Mouse (Mus musculus) embryo, embryonic 9.5 days (tissue): ENCODE measurements around the gene Phykpl.
"Not testable (repeated sequence)": the region's sequence is repeated elsewhere in the genome, so short reads cannot be mapped to it uniquely, and the experiment has no call there.

Experiments used
- DNase-seq: peaks from one replicate; pipeline ENCODE4 v3.0.0-alpha.2; 2017; ENCODE audit errors: extremely low spot score

Phykpl gene

GRCm38 (mm10) chr11:51586411-51586810, 1.9 kb downstream of the Phykpl start:
- no peak for DNase-seq

DNA sequence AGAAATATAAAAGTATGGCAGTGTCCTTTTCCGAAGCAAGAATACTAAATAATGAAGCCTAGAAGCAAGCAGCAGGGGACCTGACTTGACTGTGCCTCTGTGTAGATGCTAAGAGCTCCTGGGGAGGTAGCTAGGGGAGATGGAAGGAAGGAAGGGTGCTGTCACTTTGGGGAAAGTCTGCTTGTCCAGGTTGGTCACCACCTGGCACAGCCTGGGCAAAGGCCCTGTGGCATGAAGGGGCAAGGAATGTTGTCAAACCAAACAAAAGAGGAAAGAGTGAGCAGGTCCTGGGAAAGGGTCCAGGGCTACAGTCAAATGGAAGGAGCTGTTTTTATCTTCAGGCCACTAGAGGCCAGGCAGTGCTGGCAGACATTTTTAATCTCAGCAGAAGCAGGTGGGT, 2.5 kb downstream of the Phykpl start:
- no peak for DNase-seq

GRCm38 (mm10) chr11:51588833-51589232, 4.3 kb downstream of the Phykpl start:
- DNase-seq = no peak

DNA sequence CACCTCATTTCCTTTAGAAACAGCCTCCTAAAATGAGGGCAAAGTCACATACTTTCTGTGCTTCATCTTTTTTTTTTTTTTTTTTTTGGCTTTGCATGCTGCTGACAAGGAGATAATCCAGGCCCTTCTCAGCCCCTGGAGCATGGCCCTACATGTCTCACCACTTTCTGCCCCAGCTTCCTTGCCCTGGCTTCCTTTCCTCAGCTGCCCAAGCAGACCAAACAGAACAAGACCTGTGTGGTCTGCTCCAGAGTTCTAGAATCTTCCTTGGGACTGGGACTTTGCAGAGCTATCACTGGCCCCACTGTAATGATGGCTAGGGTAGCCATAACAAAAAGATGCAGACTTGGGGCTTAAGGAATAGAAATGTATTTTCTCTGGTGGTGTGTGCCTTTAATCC, 5.4 kb downstream of the Phykpl start:
- DNase-seq = no peak

DNA sequence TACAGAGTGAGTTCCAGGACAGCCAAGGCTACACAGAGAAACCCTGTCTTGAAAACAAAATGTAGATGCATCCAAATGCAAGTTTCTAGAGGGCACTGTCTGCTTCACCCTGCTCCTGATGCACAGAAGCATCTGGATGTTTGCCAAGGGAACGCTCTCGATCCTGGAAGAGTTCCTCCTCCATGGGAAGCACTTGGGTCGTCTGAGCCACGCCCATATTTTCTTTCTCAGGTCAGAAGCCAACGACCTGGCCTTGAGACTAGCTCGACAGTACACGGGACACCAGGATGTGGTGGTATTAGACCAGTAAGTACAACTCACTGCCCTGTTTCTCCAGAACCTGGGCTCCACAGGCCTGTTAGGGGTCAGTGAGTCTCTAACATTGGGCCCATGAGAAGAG, 6.6 kb downstream of the Phykpl start:
- no peak for DNase-seq

DNA sequence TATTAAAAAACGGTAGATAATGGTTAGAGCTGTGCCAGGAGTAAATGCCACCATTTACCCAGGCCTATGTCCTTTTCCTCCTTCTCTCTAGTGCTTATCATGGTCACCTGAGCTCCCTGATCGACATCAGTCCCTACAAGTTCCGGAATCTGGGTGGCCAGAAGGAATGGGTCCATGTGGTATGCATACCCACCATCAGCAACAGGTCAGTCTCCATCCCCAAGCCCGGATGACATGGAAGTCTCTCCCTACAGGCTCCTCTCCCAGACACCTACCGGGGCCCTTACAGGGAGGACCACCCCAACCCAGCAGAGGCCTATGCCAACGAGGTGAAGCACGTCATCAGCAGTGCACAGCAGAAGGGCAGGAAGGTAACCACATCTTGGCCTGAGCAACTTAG, 7.4 kb downstream of the Phykpl start:
- DNase-seq = no peak

DNA sequence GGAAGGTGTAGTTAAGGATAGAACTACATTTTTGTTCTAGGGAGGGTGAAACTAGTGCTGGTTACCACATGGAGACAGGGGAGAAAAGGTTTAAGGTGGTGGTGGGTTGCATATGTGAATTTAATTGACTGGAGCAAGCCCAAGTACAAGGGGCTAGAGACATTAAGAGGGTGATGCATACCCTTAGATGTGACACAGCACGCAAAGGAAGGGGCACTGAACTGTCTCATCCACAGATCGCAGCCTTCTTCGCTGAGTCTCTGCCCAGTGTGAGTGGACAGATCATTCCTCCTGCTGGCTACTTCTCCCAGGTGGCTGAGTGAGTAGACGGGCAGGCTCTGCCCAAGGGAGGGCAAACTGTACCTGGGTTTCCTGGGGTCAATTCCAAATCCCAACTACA, 8.8 kb downstream of the Phykpl start:
- DNase-seq = no peak

DNA sequence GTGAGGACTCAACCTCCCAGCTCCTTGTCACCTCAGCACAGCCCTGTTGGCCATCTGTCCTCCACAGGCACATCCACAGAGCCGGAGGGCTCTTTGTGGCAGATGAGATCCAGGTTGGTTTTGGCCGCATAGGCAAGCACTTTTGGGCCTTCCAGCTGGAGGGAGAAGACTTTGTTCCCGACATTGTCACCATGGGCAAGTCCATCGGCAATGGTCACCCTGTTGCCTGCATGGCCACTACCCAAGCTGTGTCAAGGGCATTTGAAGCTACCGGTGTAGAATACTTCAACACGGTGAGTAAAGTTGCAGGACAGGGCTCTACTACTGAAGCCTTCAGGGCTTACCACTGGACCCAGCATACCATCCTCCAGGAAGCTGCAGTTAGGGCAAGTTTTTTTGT, 9.3 kb downstream of the Phykpl start:
- DNase-seq = no peak

- no peak for DNase-seq
Observed at GRCm38 (mm10) chr11:51594715-51595350, 10.3 kb downstream of the Phykpl start.

- no peak for DNase-seq
Observed at GRCm38 (mm10) chr11:51595459-51596083, 11.0 kb downstream of the Phykpl start.

DNA sequence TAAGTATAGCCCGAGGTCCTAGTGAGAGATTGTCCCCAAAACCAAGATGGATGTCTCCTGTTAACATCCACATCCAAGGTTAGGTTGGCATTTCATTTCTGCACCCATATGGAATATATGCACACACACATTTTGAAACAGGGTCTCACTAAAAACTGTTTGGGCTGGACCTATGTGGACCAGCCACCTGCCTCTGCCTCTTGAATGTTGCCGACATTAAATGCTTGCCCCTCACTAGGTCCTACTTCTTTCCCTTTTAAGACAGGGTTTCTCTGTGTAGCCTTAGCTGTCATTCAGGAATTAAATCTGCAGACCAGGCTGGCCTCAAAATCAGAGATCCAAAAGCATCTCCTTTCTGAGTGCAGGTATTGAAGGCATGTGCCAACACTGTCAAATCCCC, 13.0 kb downstream of the Phykpl start:
- no peak for DNase-seq

- DNase-seq = no peak
Observed at GRCm38 (mm10) chr11:51602253-51602652, 17.7 kb downstream of the Phykpl start.

DNA sequence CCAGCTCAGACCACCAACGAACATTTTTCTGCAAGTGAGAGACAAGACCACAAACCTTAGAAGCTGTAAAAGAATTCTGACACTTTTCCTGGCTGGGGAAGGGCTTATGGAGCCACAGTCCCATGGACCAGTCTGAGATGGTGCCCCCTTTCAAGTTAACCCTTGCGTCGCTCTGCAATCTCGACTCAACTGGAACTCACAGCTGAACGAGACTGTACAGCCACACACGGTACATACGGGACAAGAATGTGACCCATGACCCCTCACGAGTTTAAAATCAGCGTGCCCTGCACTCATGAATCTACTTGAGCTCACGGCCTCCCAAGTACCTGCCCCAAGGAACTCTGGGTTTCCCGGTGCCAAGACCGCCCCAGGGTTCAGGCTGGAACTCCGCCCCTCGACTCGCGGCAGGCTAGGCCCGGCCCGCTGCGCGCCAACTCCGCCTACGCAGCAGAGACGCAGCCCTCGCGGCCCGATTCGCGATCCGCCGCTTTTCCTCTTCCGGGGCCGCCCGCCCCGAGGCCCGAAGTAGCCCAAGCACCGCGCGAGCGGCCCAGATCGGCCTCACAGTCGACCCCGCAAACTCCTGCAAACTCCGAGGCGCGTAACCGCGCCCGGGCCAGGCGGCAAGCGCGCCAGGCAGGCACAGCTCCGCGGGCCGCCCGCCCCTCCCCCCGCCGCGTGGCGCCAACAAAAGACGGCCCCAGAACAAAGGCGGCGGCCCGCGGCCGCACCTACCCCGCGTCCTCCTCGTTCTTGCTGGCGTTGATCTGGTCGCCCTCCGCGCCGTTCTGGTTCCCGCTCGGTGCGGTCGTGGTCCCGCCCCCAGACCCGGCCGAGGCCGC, 21.3 kb downstream of the Phykpl start:
- peak; percentile 78 for DNase-seq

GRCm38 (mm10) chr11:51606447-51607095, 22.0 kb downstream of the Phykpl start, which contains the start of gene Hnrnpab:
TSS of gene Hnrnpab (minus strand) at chr11:51606847.
- peak; percentile 98 for DNase-seq

DNA sequence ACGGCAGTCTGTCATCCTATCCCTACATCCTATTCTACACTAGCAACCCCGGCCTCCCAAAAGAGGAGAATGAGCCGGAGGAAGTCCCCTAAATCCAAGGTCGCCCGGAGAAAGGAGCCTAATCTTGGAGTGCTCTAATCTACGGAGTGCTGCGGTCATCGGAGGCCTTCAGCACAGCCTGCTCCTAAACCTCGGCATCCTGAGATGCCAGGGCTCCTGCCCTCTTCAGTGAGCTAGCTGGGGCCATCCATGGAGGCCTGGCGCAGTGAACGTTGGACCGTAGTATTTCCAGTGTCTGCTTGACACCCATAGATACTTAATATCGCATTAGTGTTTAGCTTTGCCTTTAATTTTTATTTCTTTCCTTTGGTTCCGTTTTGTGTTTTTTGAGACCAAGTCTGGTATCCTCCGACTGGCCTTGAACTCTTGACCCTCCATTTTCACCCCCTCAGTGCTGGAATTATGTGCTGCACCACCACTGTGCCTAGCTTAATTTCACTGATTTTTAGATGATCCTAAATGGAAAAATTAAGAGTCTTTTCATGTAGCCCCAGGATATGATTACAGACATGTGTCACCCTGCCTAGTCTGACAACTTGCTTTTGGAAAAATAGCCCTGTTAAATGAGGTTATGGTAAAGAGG, 22.7 kb downstream of the Phykpl start:
- DNase-seq = no peak

- DNase-seq = no peak
Observed at GRCm38 (mm10) chr11:51609266-51609909, 24.8 kb downstream of the Phykpl start.

GRCm38 (mm10) chr11:51609940-51610339, 25.4 kb downstream of the Phykpl start:
- DNase-seq = not testable (repeated sequence)

DNA sequence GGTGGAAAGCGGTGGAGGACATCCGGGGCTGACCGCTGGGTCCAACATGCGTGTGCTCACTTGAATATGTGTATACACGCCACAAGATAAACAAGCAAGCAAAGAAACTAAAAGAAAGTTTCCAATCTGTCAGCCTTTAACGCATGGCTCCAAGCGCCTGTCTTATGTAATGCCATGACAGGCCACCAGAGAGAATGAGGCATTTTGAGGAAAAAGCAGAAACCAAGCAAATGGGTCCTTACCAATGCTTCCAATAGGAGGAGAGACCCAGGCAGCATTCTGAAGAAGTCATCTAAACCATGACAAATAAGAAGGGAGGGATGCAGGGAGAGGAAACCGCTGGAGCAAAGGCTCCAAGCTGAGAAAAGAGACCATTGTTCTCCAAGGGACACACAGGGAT, 29.7 kb downstream of the Phykpl start:
- DNase-seq = no peak

DNA sequence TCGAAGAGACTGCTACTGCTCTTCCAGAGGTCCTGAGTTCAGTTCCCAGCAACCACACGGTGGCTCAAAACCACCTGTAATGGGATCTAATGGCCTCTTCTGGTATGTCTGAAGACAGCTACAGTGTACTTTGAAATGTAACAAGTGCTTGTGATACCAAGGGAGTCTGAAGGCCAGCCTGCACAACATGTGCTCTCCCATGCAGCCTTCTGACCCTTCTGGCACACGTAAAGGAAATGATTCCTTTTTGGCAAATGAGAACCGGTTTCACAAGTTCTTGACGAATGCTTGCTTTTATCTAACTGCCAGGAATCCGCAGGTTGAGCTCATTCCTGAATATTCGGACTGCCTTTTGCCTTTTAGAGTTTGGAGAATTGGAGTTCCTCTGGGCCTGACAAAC, 30.6 kb downstream of the Phykpl start:
- no peak for DNase-seq

DNA sequence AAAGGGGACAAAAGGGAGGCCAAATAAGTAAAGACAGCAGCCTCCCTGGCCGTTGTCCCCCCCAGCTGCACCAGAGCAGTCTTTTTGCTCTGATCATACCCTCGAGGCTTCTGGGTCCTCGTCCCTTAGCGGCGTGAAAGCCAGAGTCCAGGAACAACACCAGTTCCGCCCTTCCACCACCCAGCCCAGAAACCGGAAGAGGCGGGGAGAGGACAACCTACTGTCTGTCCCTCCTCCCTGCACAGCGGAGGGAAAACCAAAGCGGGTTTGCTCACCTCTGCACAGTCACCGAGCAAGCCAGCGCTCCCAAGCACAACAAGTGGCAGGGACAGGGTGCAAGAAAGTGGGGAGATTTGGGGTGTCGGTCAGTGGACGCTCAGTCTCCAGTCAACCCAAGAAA, 31.0 kb downstream of the Phykpl start:
- peak; percentile 78 for DNase-seq

DNA sequence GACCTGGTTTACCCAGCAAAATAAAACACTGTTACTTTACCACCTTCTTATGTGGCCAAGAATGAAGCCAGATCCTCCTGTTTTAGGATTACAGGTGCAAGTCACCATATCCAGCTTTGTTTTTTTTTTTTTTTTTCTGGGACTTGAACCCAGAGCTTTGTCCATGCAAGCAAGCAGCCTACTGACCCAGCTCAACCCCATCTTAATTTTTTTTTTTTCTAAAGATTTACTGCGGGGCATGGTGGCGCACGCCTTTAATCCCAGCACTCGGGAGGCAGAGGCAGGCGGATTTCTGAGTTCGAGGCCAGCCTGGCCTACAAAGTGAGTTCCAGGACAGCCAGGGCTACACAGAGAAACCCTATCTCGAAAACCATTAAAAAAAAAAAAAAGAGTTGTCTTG, 31.6 kb downstream of the Phykpl start:
- not testable (repeated sequence) for DNase-seq
